Mouse (Mus musculus) embryonic fibroblast, embryonic 13.5 days (primary cell): Measurements from ENCODE around the gene Tenm4.

ENCODE experiments used
- CTCF ChIP-seq: IDR thresholded peaks from 2 replicates; pipeline ENCODE4 v1.5.1; 2011; ENCODE audit warnings: mild to moderate bottlenecking, control low read depth, low read length, moderate library complexity, borderline replicate concordance; ENCODE audit not compliant: insufficient read depth
- POLR2A ChIP-seq: IDR thresholded peaks from 2 replicates; pipeline ENCODE4 v1.6.1; 2011; ENCODE audit warnings: low read depth, mild to moderate bottlenecking, control low read depth, low read length, moderate library complexity

GRCm38 (mm10) chr7:96176781-96177180 lies 5.7 kb downstream of the Tenm4 start:
- TF ChIP-seq CTCF (no peak), POLR2A (no peak)
